Mouse (Mus musculus) midbrain, embryonic 14.5 days (tissue): ENCODE data around the gene B230307C23Rik. TPM values are rescaled to one million over a fixed set of nuclear protein-coding genes. Genes with fewer than 3 reads are reported as not detected.

Experiments used
- ATAC-seq: fragments of 200-750 bp; cut with Nextera tagmentation; 2 replicates; pipeline ENCODE4 v1.8.0; 2017; ENCODE audit warnings: moderate number of reproducible peaks, moderate library complexity; ENCODE audit not compliant: low FRiP score, low TSS enrichment
- DNase-seq: peaks from one replicate; pipeline ENCODE4 v3.0.0-alpha.2; 2015
- H3K27ac ChIP-seq: fragments of 300-500 bp; sonication (generic); replicated peaks from 2 replicates; pipeline ENCODE4 v1.5.1; 2014; ENCODE audit warnings: mild to moderate bottlenecking, low read depth, low read length, moderate library complexity
- H3K27me3 ChIP-seq: fragments of 300-500 bp; sonication (generic); 2 replicates; pipeline ENCODE4 v1.6.1; 2014; ENCODE audit warnings: low read length, control low read depth, mixed read lengths; ENCODE audit not compliant: control insufficient read depth, insufficient read depth
- H3K36me3 ChIP-seq: fragments of 300-500 bp; sonication (generic); 2 replicates; pipeline ENCODE4 v1.6.1; 2014; ENCODE audit warnings: low read length, control low read depth; ENCODE audit not compliant: control insufficient read depth, insufficient read depth
- H3K4me1 ChIP-seq: fragments of 300-500 bp; sonication (generic); 2 replicates; pipeline ENCODE4 v1.6.1; 2014; ENCODE audit warnings: mild to moderate bottlenecking, antibody characterized with exemption, low read length, control low read depth; ENCODE audit not compliant: control insufficient read depth, insufficient read depth
- H3K4me2 ChIP-seq: fragments of 300-500 bp; sonication (generic); 2 replicates; pipeline ENCODE4 v1.6.1; 2014; ENCODE audit warnings: mild to moderate bottlenecking, low read length, moderate library complexity
- H3K4me3 ChIP-seq: fragments of 300-500 bp; sonication (generic); replicated peaks from 2 replicates; pipeline ENCODE4 v1.5.1; 2014; ENCODE audit warnings: low read depth, low read length
- H3K9ac ChIP-seq: fragments of 300-500 bp; sonication (generic); replicated peaks from 2 replicates; pipeline ENCODE4 v1.6.1; 2014; ENCODE audit warnings: mild to moderate bottlenecking, low read length, moderate library complexity
- H3K9me3 ChIP-seq: fragments of 300-500 bp; sonication (generic); 2 replicates; pipeline ENCODE4 v1.6.1; 2016; ENCODE audit warnings: low read length, control low read depth, mixed read lengths; ENCODE audit not compliant: control insufficient read depth
- WGBS: fragments of 180-500 bp; shearing (Covaris S2); extraction: QIAGEN DNeasy Blood & Tissue Kit; methylation state at CpG from one replicate; pipeline ENCODE4 v1.1.7; 2014; 5-methylcytosine and 5-hydroxymethylcytosine counted together
- polyA plus RNA-seq: library from polyadenylated mRNA; unstranded; fragments of >200 nt; fragmentation: Nextera tagmentation; extraction: Ambion mirVana; gene quantifications from 2 replicates; pipeline ENCODE4 v1.2.1, GENCODE M21; 2014

Gene B230307C23Rik
- polyA plus RNA-seq, 1 experiment from 2014 or later = 19.8 TPM

DNA sequence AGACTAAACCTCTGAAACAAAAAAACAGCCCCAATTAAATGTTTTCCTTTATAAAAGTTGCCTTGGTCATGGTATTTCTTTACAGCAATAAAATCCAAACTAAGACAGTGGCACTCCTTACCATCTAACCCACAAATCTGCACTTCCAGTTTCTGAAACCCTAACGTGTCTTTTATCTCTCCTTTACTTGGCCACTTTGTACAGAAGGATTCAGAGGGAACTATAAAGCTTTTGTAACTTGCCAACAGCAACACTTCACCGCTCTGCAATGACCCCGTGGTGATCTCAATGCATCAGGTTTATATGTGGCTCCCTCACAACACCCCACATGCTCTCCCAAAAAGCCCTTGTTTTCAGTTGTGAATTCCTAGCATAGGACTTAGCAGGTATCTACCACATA lies 36.8 kb upstream of the B230307C23Rik start:
- no peak overlapping the region for H3K4me2 ChIP-seq
- H3K4me1 ChIP-seq = peaks cover 12% of the 10 kb centered on the region; the same call in 1 of the 2 replicates
- H3K4me3 ChIP-seq = no peak overlapping the region
- WGBS = 94% methylated on average over 3 of the region's 3 CpGs
- no peak overlapping the region for H3K27ac ChIP-seq
- H3K9me3 ChIP-seq = no peaks in the 10 kb centered on the region
- peaks cover 10% of the 10 kb centered on the region for H3K36me3 ChIP-seq
- no peaks in the 10 kb centered on the region for H3K27me3 ChIP-seq
- H3K9ac ChIP-seq = no peak overlapping the region
- DNase-seq (no peak), ATAC-seq (no peak)

DNA sequence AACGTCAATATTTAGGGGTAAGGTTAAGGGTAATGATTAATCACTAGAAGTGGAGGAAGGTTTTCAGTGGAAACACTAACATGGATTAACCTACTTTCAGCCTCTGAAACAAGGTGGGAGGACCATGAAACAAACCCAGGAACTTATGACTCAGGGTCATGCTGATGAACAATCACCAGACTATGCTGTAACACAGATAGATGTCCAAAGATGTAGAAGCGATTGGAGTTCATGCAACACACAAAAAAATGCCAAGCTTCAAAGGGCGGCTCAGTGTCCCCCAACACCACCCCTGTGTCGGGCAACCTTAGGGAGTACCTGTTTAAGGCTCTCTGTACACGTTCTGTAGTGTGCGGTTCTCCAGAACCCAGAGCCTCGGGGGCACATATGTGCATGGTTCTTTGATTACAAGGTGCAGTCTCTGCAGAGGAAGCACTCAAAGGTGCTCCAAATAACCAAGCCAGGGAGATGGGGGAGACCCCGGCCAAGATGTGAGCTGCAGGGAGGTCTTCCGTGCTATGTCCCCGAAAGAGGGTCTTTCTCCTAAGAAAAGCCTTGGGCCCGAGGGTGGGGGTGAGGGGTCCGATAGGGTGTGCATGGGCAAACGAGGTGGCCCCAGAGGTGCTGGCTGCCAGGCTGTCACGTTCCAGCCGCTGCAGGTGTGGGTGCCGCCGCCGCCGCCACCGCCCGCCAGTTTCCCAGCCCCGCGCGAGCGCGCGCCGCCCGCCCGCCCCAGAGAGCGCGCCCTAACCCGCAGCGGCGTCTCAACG lies 35.5 kb upstream of the B230307C23Rik start:
- Histone ChIP-seq H3K4me3 (peak overlapping the region; percentile 78), H3K27me3 (no peaks in the 10 kb centered on the region), H3K9ac (peak overlapping the region; percentile 89), H3K9me3 (no peaks in the 10 kb centered on the region), H3K4me2 (peak overlapping the region; percentile 61), H3K27ac (peak overlapping the region; percentile 97), H3K36me3 (no peaks in the 10 kb centered on the region), H3K4me1 (peaks cover 12% of the 10 kb centered on the region; the same call in 1 of the 2 replicates)
- WGBS = 13% methylated on average over 24 of the region's 36 CpGs
- DNase-seq = no peak
- peak; percentile 57 for ATAC-seq

DNA sequence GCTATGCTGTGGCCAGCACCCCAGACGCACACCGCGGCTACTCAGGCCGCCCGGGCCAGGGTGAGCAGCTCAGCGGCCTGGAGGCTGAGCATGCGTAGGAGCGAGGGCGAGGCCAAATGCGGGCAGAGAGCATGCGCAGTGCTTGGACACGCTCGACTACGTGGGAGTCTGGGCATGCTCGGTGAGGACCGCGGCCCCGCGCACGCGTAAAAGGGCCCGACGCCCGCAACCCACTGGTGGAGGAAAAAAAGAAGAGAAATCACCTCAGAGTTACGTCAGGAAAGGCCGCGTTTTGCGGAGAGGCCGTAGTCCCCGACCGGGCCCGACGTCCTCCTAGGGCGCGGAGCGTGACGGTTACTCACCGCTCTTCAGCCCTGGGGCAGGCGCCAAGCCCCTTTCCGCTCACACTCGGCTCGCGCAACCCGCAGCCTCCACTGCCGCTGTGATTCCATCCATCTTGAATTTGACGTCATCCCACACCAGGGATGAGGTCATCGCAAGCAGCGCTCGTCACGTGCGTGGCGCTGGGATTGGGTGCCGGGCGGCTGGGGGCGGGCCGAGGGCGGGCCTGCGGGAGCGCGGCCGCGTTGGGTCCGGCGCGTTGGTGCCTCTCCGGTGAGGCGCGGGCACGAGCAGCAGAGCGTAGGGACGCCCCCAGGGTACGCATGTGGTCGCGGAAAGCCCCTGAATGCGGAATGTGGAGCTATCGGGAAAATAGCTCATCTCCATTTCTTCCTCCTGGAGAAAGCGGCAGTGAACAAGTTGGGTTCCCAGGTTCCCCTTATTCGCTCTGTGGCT lies 34.8 kb upstream of the B230307C23Rik start, which contains the start of the genes C2cd2 and Zbtb21:
Gene C2cd2 (minus strand): TSS at position 448 of the 798 bp plus-strand sequence.
Gene Zbtb21 (minus strand): TSS at position 472 of the 798 bp plus-strand sequence.
- no peaks in the 10 kb centered on the region for H3K36me3 ChIP-seq
- H3K9me3 ChIP-seq = no peaks in the 10 kb centered on the region
- H3K4me2 ChIP-seq = peak within 1 kb of the TSS; percentile 61
- peak; percentile 99 for DNase-seq
- H3K27me3 ChIP-seq = no peaks in the 10 kb centered on the region
- peaks cover 12% of the 10 kb centered on the region; the same call in 1 of the 2 replicates for H3K4me1 ChIP-seq
- under 1% methylated on average over 76 of the region's 78 CpGs for WGBS
- H3K27ac ChIP-seq = peak within 1 kb of the TSS; percentile 97
- H3K9ac ChIP-seq = peak within 1 kb of the TSS; percentile 89
- peak within 1 kb of the TSS; percentile 78 for H3K4me3 ChIP-seq
- peak; percentile 98 for ATAC-seq

DNA sequence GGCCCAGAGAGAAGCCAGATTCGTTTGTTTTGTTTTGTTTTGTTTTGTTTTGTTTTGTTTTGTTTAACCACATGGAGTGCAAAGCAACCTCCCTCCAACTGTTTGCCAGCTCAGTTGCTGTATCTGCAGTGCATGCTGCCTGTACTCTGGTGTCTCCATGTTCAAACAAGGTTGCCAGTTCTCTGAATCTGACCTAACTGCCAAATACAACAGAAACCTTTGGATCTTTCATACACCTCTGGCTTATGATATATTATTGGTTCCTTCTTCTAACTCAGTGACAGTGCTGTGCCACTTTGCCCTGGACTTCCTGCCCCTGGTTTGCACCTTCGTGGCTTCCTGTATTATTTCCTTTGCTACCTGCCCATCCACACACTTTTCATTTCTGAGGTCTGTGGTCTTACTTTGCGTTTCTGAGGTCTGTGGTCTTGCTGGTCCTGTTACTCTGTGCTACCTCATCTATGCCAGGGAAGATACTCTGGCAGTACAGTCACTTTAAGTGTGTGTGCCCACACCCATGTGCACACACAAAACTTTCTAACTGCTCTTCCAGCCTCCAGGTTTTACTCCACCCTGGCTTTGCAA lies 33.1 kb upstream of the B230307C23Rik start:
- no peak for ATAC-seq
- H3K36me3 ChIP-seq = no peaks in the 10 kb centered on the region
- WGBS = 93% methylated on average over 3 of the region's 3 CpGs

DNA sequence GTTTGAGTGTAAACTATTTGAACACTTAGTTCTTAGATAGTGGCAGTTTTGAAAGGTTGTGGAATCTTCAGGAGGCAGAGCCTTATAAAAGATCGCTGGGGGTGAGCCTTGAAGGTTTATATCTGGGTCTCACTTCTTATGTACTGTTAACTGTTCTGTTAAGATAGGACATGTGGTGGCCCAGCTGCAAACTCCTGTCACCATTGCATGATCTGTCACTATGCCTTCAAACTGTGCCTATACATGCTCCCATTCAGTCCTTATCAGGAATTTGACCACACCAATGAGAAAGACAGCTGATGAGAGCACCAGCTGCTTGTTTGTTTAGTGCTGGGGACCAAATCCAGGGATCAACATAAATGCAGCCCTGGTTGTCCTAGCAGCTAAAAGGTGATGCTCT lies 19.8 kb upstream of the B230307C23Rik start:
- Histone ChIP-seq H3K9ac (no peak overlapping the region), H3K27ac (no peak overlapping the region), H3K4me2 (no peak overlapping the region), H3K9me3 (no peaks in the 10 kb centered on the region), H3K4me1 (no peaks in the 10 kb centered on the region), H3K36me3 (no peaks in the 10 kb centered on the region), H3K4me3 (no peak overlapping the region), H3K27me3 (no peaks in the 10 kb centered on the region)
- no peak for ATAC-seq
- DNase-seq = no peak
- WGBS = 83% methylated on average over 1 of the region's 1 CpGs

More for the DNA sequence above, 33.1 kb upstream of the B230307C23Rik start:
- Histone ChIP-seq H3K4me3 (no peak overlapping the region), H3K27me3 (no peaks in the 10 kb centered on the region), H3K9me3 (no peaks in the 10 kb centered on the region), H3K27ac (no peak overlapping the region), H3K9ac (no peak overlapping the region), H3K4me2 (no peak overlapping the region), H3K4me1 (peaks cover 12% of the 10 kb centered on the region; the same call in 1 of the 2 replicates)
- no peak for DNase-seq

DNA sequence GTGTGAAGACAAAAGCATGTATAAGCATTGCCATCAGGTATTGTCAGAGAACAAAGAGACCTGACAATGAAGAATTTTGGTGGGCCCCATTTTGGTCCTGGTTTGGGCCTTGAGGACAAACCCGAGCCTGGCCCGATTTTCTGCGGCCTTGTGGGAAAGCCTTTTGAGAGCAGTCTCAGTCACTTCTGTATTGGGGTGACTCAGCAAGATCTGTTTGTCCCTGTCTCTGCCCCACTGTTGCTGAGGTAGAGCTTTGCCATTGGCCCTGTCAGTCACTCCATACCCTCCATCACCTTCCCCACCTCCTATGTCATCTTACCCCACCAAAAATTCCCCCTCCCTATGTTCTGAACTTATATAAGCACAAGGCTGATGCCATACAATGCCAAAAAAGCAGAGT lies 19.4 kb upstream of the B230307C23Rik start:
- no peaks in the 10 kb centered on the region for H3K9me3 ChIP-seq
- 89% methylated on average over 3 of the region's 3 CpGs for WGBS
- H3K27me3 ChIP-seq = no peaks in the 10 kb centered on the region
- no peaks in the 10 kb centered on the region for H3K36me3 ChIP-seq
- H3K27ac ChIP-seq = no peak overlapping the region
- H3K9ac ChIP-seq = no peak overlapping the region
- DNase-seq (no peak), ATAC-seq (no peak)
- no peaks in the 10 kb centered on the region for H3K4me1 ChIP-seq
- no peak overlapping the region for H3K4me3 ChIP-seq
- no peak overlapping the region for H3K4me2 ChIP-seq

DNA sequence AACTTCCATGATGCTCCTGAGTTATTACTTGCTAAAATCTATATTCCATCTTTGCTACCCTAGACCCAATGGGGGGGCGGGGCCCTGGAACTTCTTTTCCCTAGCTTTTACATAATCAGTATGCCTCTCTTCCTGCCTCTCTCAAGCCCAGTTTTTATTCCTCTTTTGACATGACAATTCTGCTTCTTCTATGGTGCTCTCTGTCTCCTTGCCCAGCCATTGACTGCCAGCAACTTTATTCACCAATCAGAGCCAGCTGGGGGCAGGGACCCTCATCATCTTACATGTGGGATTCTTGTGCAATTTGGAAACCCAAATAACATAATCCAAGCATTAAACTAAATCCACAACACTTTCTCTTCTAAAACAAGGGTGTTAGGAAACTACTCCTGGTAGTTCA lies 15.8 kb upstream of the B230307C23Rik start:
- DNase-seq (no peak), ATAC-seq (no peak)
- Histone ChIP-seq H3K36me3 (no peaks in the 10 kb centered on the region), H3K4me2 (no peak overlapping the region), H3K27me3 (no peaks in the 10 kb centered on the region), H3K4me1 (no peaks in the 10 kb centered on the region), H3K9ac (no peak overlapping the region), H3K9me3 (no peaks in the 10 kb centered on the region), H3K4me3 (no peak overlapping the region), H3K27ac (no peak overlapping the region)
- WGBS = 94% methylated on average over 1 of the region's 1 CpGs

DNA sequence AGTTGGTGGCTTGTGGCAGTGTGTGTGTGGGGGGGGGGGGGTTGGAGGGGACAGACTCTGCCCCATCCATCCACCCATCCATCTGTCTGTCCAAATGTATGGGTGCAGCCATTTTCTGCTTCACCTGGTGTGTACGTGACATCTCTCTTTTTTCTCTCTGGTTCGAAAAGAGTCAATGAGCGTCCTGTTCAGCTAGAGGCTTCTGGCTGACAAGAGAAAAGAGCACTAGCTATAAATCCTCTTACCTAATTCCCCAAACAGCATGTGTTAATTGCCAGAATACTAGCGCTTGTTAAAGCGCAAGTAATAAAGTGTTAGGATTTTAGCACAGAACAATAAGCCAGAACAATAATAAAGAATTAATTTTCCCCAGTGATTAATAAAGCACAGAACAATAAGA lies 12.5 kb upstream of the B230307C23Rik start:
- no peak overlapping the region for H3K27ac ChIP-seq
- H3K4me2 ChIP-seq = no peak overlapping the region
- no peak overlapping the region for H3K4me3 ChIP-seq
- 61% methylated on average over 5 of the region's 5 CpGs for WGBS
- ATAC-seq (no peak), DNase-seq (no peak)
- H3K4me1 ChIP-seq = no peaks in the 10 kb centered on the region
- no peaks in the 10 kb centered on the region for H3K9me3 ChIP-seq
- no peaks in the 10 kb centered on the region for H3K36me3 ChIP-seq
- no peaks in the 10 kb centered on the region for H3K27me3 ChIP-seq
- H3K9ac ChIP-seq = no peak overlapping the region
